Mouse (Mus musculus) liver, adult (tissue): Measurements from ENCODE around the gene Rbmxl1.

Experiments used
- GATA4 ChIP-seq: IDR thresholded peaks from 2 replicates; pipeline ENCODE4 v1.6.1; 2014; ENCODE audit warnings: mild to moderate bottlenecking, low read length; ENCODE audit not compliant: insufficient replicate concordance

Rbmxl1 gene

GRCm38 (mm10) chr8:78509273-78510031 is 754 bp upstream of the Rbmxl1 start, which contains the start of gene Slc10a7:
Gene Slc10a7, plus strand, starts transcription at chr8:78509346.
- no peak for TF ChIP-seq GATA4

- no peak for TF ChIP-seq GATA4
These were observed 549 bp downstream of the Rbmxl1 start for GRCm38 (mm10) chr8:78507979-78508718.

DNA sequence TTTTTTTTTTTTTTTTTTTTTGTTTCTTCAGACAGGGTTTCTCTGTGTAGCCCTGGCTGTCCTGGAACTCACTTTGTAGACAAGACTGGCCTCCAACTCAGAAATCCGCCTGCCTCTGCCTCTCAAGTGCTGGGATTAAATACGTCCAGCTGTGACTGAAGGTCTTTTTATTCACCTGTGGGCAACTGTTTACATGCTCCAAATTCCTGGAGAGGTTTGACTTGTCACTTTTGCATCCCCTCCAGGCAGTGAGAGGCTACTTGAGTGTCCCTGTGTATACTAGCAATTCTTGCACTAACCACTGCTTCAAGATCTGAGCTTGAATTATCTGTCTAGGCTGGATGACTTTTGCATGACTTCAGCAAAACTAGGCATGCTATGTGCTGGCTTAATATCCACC is 6.0 kb downstream of the Rbmxl1 start:
- TF ChIP-seq GATA4: no peak

GRCm38 (mm10) chr8:78493031-78493430 is 15.7 kb downstream of the Rbmxl1 start:
- TF ChIP-seq GATA4: no peak

DNA sequence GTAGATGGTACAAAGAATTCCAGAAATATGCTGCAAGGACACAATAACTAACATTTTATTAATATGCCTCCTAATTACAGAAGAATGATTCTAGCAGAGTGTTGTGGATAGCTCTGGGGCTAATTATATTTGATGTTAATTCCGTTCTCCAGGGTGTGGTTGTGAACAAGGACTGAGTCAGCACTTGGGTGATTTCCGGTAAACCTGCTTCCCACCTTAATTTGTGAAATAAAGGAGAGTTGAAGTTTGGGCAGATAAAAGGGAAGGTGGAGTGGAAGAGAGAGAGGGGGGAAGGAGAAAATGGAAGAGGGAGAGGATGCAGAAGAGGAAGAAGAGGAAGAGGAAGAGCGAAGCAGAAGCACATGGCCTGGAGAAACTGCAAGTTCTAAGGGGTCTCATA is 19.0 kb downstream of the Rbmxl1 start:
- TF ChIP-seq GATA4: no peak

DNA sequence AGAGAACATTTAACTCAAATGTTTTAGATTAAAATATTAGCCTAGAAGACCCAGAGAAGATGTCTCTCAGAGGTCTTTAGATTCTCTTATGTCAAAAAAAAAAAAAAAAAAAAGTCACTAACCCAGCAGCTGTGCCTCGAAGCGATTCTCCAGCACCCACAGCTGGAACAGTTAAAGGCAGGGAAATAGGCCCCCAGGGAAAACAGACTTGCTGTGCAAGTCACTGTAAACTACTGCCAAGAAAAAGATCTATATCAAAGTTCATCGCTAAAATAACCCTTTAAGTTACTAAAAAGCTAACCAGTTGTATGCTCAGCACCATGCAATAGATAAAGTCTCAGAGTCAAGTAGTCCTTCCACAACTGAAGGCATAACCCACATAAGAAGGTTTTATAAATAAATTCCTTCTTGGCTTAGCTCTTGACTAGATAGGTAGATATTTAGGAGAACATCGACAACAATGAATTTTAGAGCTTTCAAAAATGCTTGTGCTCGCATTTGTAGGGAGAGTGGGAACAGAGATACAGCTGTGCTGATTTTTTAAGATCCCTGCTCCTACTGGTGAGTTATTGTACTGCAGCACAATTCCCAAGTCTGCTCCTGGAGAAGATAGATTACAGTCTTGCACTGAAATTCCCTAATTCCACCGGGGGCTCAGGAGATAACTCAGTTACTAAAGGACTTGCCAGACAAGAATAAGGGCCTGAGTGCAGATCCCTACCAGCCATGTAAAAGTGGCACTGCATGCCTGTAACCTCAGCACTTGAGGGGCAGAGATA is 31.5 kb downstream of the Rbmxl1 start:
- TF ChIP-seq GATA4: no peak

- TF ChIP-seq GATA4: no peak
These were observed 40.8 kb downstream of the Rbmxl1 start for GRCm38 (mm10) chr8:78467889-78468288.

DNA sequence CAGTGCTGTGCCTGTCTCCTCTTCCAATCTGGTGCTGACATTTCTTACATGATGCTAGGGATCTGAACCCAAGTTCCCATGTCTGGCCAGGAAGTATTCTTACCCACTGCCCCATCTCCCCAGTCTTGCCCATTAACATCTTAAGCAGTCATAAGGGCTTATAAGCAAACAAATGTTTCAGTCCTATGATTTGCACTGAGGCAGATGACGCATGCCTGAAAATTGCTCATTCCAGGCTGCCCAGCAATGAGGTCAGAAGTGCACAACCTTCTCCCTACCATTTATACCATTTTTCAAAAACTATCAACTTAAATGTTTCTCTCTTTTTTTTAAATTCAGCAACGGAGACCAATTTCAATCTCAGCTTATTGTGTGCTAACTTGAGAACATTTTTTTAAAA is 44.8 kb downstream of the Rbmxl1 start:
- TF ChIP-seq GATA4: no peak

DNA sequence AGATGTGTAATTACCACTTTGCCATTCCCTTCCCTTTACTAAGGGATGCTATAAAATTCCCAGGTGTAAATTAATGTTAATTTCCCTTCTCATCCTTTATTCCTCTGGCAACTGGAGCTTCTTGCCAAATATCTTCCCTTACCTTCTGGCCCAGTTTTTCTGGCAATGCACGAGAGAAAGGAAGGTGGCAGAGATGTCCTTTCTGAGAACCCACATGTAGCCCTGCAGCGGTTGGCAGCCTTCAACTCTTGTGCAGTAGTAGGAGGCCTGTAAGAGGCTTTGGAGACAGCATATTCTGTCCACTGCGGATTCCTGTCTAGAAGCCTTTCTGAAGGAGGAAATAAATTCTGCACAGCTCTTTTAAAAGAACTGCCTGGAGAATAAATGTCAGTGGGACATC is 52.3 kb downstream of the Rbmxl1 start:
- no peak for TF ChIP-seq GATA4
